Comparison of ENCODE assay signal across 11 mouse cellular contexts in genomic region chr4:132038809-132039208, GRCm38 (mm10). TPM values are rescaled to one million over a fixed set of nuclear protein-coding genes. Genes with fewer than 3 reads are reported as not detected.
DNase-seq lines count a peak whose midpoint lies in the region; ATAC-seq and TF ChIP-seq lines count a peak whose summit lies in the region.
"Had no signal": no experiment of that assay in that cellular context is flagged by ENCODE, and none has a peak within 500 bp of the region (broad histone marks: within the 10 kb centered on the region; RNA-seq: fewer than 3 reads in every experiment).

No protein-coding gene starts in this region.

- H3K36me3 ChIP-seq in liver, embryonic 12.5 days, result peaks cover 43% of the 10 kb centered on the region
- H3K36me3 ChIP-seq in liver, embryonic 11.5 days (ENCODE audit: control insufficient read depth, insufficient read depth, low read length), result no peaks in the 10 kb centered on the region
- H3K36me3 ChIP-seq in liver, embryonic 15.5 days (replicated peaks), result peaks cover 48% of the 10 kb centered on the region

- intact Hi-C loops in gastrocnemius, adult 2 months (cut with DNase I), result loop anchor here (5.0 kb wide), 1 partner anchor 38 kb away; the partner anchor contains the start of gene Epb41
- intact Hi-C loops in left cerebral cortex, postnatal 25 days (cut with DNase I), result no loop called here

- 29% methylated on average over 2 of the region's 2 CpGs for WGBS in liver, embryonic 12.5 days (ENCODE audit: insufficient replicate concordance)
- 55% methylated on average over 2 of the region's 2 CpGs for WGBS in liver, embryonic 11.5 days
- WGBS in liver, embryonic 15.5 days (ENCODE audit: insufficient replicate concordance), result 44% methylated on average over 2 of the region's 2 CpGs

- TF ChIP-seq CTCF in gastrocnemius, adult 2 months (IDR thresholded peaks at IDR 0.05), result no peak

- H3K9ac ChIP-seq in liver, embryonic 12.5 days, result 0 out of 2 replicates have a peak overlapping the region, but pooled peaks have one; percentile 8
- no peak overlapping the region for H3K9ac ChIP-seq in liver, embryonic 11.5 days (ENCODE audit: low read depth, low read length)
- H3K9ac ChIP-seq in liver, embryonic 15.5 days, result no peak overlapping the region
- H3K9ac ChIP-seq: lung, embryonic 14.5 days had no signal

- peaks cover 92% of the 10 kb centered on the region for H3K4me1 ChIP-seq in liver, embryonic 12.5 days
- peaks cover 44% of the 10 kb centered on the region for H3K4me1 ChIP-seq in liver, embryonic 11.5 days (replicated peaks; ENCODE audit: control insufficient read depth, insufficient read depth, low read length)
- peaks cover 14% of the 10 kb centered on the region for H3K4me1 ChIP-seq in brown adipose tissue, adult 24 weeks (ENCODE audit: control insufficient read depth, insufficient read depth, insufficient read length, low read length)
- H3K4me1 ChIP-seq in liver, embryonic 15.5 days (replicated peaks), result peaks cover 80% of the 10 kb centered on the region

- H3K4me2 ChIP-seq in liver, embryonic 12.5 days, result no peak overlapping the region
- no peak overlapping the region for H3K4me2 ChIP-seq in liver, embryonic 11.5 days
- no peak overlapping the region for H3K4me2 ChIP-seq in liver, embryonic 15.5 days
- H3K4me2 ChIP-seq: lung, embryonic 14.5 days had no signal

- H3K27ac ChIP-seq in gastrocnemius, adult 2 months, result peak overlapping the region; percentile 78
- peak overlapping the region; percentile 88 for H3K27ac ChIP-seq in liver, embryonic 12.5 days
- no peak overlapping the region for H3K27ac ChIP-seq in liver, embryonic 11.5 days (ENCODE audit: low read depth, low read length)
- peak overlapping the region; percentile 75; the same call in 1 of the 2 replicates for H3K27ac ChIP-seq in brown adipose tissue, adult 24 weeks (replicated peaks; ENCODE audit: low read depth, low read length)
- H3K27ac ChIP-seq in liver, embryonic 15.5 days (replicated peaks), result peak overlapping the region; percentile 86

- no peaks in the 10 kb centered on the region for H3K9me3 ChIP-seq in liver, embryonic 12.5 days (replicated peaks)
- H3K9me3 ChIP-seq in liver, embryonic 11.5 days (ENCODE audit: control insufficient read depth, low read length), result no peaks in the 10 kb centered on the region
- no peaks in the 10 kb centered on the region for H3K9me3 ChIP-seq in liver, embryonic 15.5 days (replicated peaks)

- ATAC-seq in liver, embryonic 12.5 days, result no peak
- no peak for ATAC-seq in liver, embryonic 11.5 days (replicated peaks; ENCODE audit: low FRiP score)
- ATAC-seq in liver, embryonic 15.5 days (ENCODE audit: insufficient read depth), result no peak

- DNase-seq in gastrocnemius, adult 2 months, result no peak
- no peak for DNase-seq in gastrocnemius, adult 8-10 months (ENCODE audit: low spot score in 2 of 2)
- DNase-seq in liver, embryonic 11.5 days (ENCODE audit: low spot score), result no peak
- DNase-seq in left cerebral cortex, postnatal 25 days (ENCODE audit: low spot score in 2 of 2), result no peak
- DNase-seq in layer of hippocampus, adult 8-10 months (ENCODE audit: low spot score in 2 of 2), result no peak
- DNase-seq: cerebellum, postnatal 14 days; kidney, postnatal 10 days; lung, embryonic 14.5 days had no signal

- H3K27me3 ChIP-seq in liver, embryonic 12.5 days (replicated peaks), result no peaks in the 10 kb centered on the region
- H3K27me3 ChIP-seq in liver, embryonic 11.5 days (replicated peaks; ENCODE audit: control insufficient read depth, insufficient read depth, low read length), result no peaks in the 10 kb centered on the region
- H3K27me3 ChIP-seq in liver, embryonic 15.5 days, result no peaks in the 10 kb centered on the region

- no peak overlapping the region for H3K4me3 ChIP-seq in gastrocnemius, adult 2 months
- no peak overlapping the region for H3K4me3 ChIP-seq in liver, embryonic 12.5 days
- no peak overlapping the region for H3K4me3 ChIP-seq in liver, embryonic 11.5 days (ENCODE audit: low read depth, low read length)
- no peak overlapping the region for H3K4me3 ChIP-seq in brown adipose tissue, adult 24 weeks (ENCODE audit: insufficient read depth, low read depth, low read length)
- H3K4me3 ChIP-seq in liver, embryonic 15.5 days (replicated peaks), result no peak overlapping the region

RNA-seq across cellular contexts. Expression of gene Gm10300, which starts 35.7 kb away (rescaled TPM):
- under 1 TPM in 1 of 2 experiments, not detected in 1; 0.08 TPM for total RNA-seq in gastrocnemius, adult 2 months (2021)
- under 1 TPM in 3 of 4 experiments, not detected in 1; 0.10 to 0.22 (median 0.11) TPM for total RNA-seq in gastrocnemius, adult 8-10 months (2022)
- polyA plus RNA-seq in liver, embryonic 12.5 days (2016; fragmentation: Nextera tagmentation; extraction: Ambion mirVana), result 0.42 and 0.45 TPM in 2 replicates
- 0.10 and 0.11 TPM in 2 replicates for polyA plus RNA-seq in liver, embryonic 11.5 days (2014; fragmentation: Nextera tagmentation; extraction: Ambion mirVana)
- polyA plus RNA-seq in brown adipose tissue, adult 24 weeks (2012; ENCODE audit: insufficient read depth, insufficient read length, missing spikeins), result not detected in 2 replicates
- 0.43 and 0.46 TPM in 2 replicates for polyA plus RNA-seq in liver, embryonic 15.5 days (2015; fragmentation: Nextera tagmentation; extraction: Ambion mirVana)
- total RNA-seq in left cerebral cortex, postnatal 25 days (2021), result not detected
- under 1 TPM in 2 of 4 experiments, not detected in 2; 0.20 to 0.23 TPM for total RNA-seq in layer of hippocampus, adult 8-10 months (2022)

RNA-seq across cellular contexts. Expression of gene Epb41, which starts 36.3 kb away (rescaled TPM):
- 100 to 1,000 TPM; 102 to 113 TPM for total RNA-seq in gastrocnemius, adult 2 months (2021)
- total RNA-seq in gastrocnemius, adult 8-10 months (2022), result 100 to 1,000 TPM; 114 to 129 (median 121) TPM
- 177 and 187 TPM in 2 replicates for polyA plus RNA-seq in liver, embryonic 12.5 days (2016; fragmentation: Nextera tagmentation; extraction: Ambion mirVana)
- 108 and 116 TPM in 2 replicates for polyA plus RNA-seq in liver, embryonic 11.5 days (2014; fragmentation: Nextera tagmentation; extraction: Ambion mirVana)
- 37.1 and 44.1 TPM in 2 replicates for polyA plus RNA-seq in brown adipose tissue, adult 24 weeks (2012; ENCODE audit: insufficient read depth, insufficient read length, missing spikeins)
- polyA plus RNA-seq in liver, embryonic 15.5 days (2015; fragmentation: Nextera tagmentation; extraction: Ambion mirVana), result 181 and 204 TPM in 2 replicates
- 10 to 100 TPM; 32.5 to 42.7 TPM for total RNA-seq in left cerebral cortex, postnatal 25 days (2021)
- total RNA-seq in layer of hippocampus, adult 8-10 months (2022), result 10 to 100 TPM; 23.0 to 27.9 (median 25.7) TPM
